Mouse (Mus musculus) gastrocnemius, postnatal 25 days (tissue): ENCODE measurements around the gene Ap1m2. TPM values are rescaled to one million over a fixed set of nuclear protein-coding genes. Genes with fewer than 3 reads are reported as not detected.
"Not testable (repeated sequence)": the region's sequence is repeated elsewhere in the genome, so short reads cannot be mapped to it uniquely, and the experiment has no call there.

ENCODE experiments used
- DNase-seq: peaks from one replicate; pipeline ENCODE4 v3.0.0; 2022
- total RNA-seq, 2 experiments: library from RNA; stranded (reverse); gene quantifications; 1 replicate in 1 of 2; 2 replicates in 1 of 2; pipeline ENCODE4 v1.2.3; 2021

Gene Ap1m2
- total RNA-seq, 2 experiments from 2014 or later = not detected

GRCm38 (mm10) chr9:21260491-21261040 lies 51.6 kb downstream of the Ap1m2 start:
- DNase-seq = no peak

GRCm38 (mm10) chr9:21256349-21256748 lies 55.8 kb downstream of the Ap1m2 start:
- DNase-seq = not testable (repeated sequence)

- no peak for DNase-seq
These were observed 57.4 kb downstream of the Ap1m2 start for GRCm38 (mm10) chr9:21254690-21255089.

- DNase-seq = no peak
These were observed 60.9 kb downstream of the Ap1m2 start for GRCm38 (mm10) chr9:21251116-21251735.

GRCm38 (mm10) chr9:21250509-21250908 lies 61.6 kb downstream of the Ap1m2 start:
- DNase-seq = no peak

- no peak for DNase-seq
These were observed 62.3 kb downstream of the Ap1m2 start for GRCm38 (mm10) chr9:21249629-21250508.

GRCm38 (mm10) chr9:21248326-21248725 lies 63.8 kb downstream of the Ap1m2 start, which contains the start of gene S1pr5:
Gene S1pr5 (minus strand): TSS chr9:21248443.
- DNase-seq = peak; percentile 48

- DNase-seq = no peak
These were observed 65.8 kb downstream of the Ap1m2 start for GRCm38 (mm10) chr9:21246342-21246741.

- no peak for DNase-seq
These were observed 67.0 kb downstream of the Ap1m2 start for GRCm38 (mm10) chr9:21245113-21245487.

GRCm38 (mm10) chr9:21244428-21245112 lies 67.6 kb downstream of the Ap1m2 start:
- DNase-seq = no peak

Other genes with a start within 250 kb of the Ap1m2 start
- not detected for gene Zglp1, start 245.2 kb downstream of the Ap1m2 start, total RNA-seq
- gene Gm49373, start 239.2 kb downstream of the Ap1m2 start, total RNA-seq = under 1 TPM in 1 of 2 experiments, not detected in 1; 0.27 TPM
- 10 to 100 TPM; 34.7 to 35.4 TPM for gene Fdx1l, start 238.7 kb downstream of the Ap1m2 start, total RNA-seq
- under 1 TPM; 0.35 to 0.67 TPM for gene Gm38431, start 220.3 kb downstream of the Ap1m2 start, total RNA-seq
- 10 to 100 TPM; 15.2 to 17.0 TPM for gene Raver1, start 220.3 kb downstream of the Ap1m2 start, total RNA-seq
- gene Tyk2, start 181.1 kb downstream of the Ap1m2 start, total RNA-seq = 1 to 10 TPM; 4.7 to 5.8 TPM
- gene Cdc37, start 162.4 kb downstream of the Ap1m2 start, total RNA-seq = 100 to 1,000 TPM; 120 to 126 TPM
- gene Pde4a, start 146.6 kb downstream of the Ap1m2 start, total RNA-seq = 10 to 100 TPM; 44.6 to 46.7 TPM
- 10 to 100 TPM; 55.0 to 56.3 TPM for gene Keap1, start 73.0 kb downstream of the Ap1m2 start, total RNA-seq
- under 1 TPM; 0.13 to 0.16 TPM for gene S1pr5, start 63.9 kb downstream of the Ap1m2 start, total RNA-seq
- 10 to 100 TPM; 60.5 to 63.9 TPM for gene Atg4d, start 47.0 kb downstream of the Ap1m2 start, total RNA-seq
- gene Kri1, start 24.4 kb downstream of the Ap1m2 start, total RNA-seq = 1 to 10 TPM; 8.3 to 8.5 TPM
- 1 to 10 TPM; 7.4 to 9.1 TPM for gene Cdkn2d, start 20.9 kb downstream of the Ap1m2 start, total RNA-seq
- 100 to 1,000 TPM; 117 to 128 TPM for gene Slc44a2, start 8.4 kb upstream of the Ap1m2 start, total RNA-seq
- 10 to 100 TPM; 17.9 to 19.2 TPM for gene Ilf3, start 55.5 kb upstream of the Ap1m2 start, total RNA-seq
- gene Qtrt1, start 99.5 kb upstream of the Ap1m2 start, total RNA-seq = 1 to 10 TPM; 5.3 to 7.7 TPM
- gene Dnm2, start 112.6 kb upstream of the Ap1m2 start, total RNA-seq = 10 to 100 TPM; 39.9 to 41.6 TPM
- 10 to 100 TPM; 27.6 to 28.1 TPM for gene Tmed1, start 197.9 kb upstream of the Ap1m2 start, total RNA-seq
- under 1 TPM; 0.56 to 0.67 TPM for gene AB124611, start 213.8 kb upstream of the Ap1m2 start, total RNA-seq
- 10 to 100 TPM; 58.2 to 60.9 TPM for gene Carm1, start 234.6 kb upstream of the Ap1m2 start, total RNA-seq